Mouse (Mus musculus): ENCODE data around the gene Dctn2.

Gene Dctn2

DNA sequence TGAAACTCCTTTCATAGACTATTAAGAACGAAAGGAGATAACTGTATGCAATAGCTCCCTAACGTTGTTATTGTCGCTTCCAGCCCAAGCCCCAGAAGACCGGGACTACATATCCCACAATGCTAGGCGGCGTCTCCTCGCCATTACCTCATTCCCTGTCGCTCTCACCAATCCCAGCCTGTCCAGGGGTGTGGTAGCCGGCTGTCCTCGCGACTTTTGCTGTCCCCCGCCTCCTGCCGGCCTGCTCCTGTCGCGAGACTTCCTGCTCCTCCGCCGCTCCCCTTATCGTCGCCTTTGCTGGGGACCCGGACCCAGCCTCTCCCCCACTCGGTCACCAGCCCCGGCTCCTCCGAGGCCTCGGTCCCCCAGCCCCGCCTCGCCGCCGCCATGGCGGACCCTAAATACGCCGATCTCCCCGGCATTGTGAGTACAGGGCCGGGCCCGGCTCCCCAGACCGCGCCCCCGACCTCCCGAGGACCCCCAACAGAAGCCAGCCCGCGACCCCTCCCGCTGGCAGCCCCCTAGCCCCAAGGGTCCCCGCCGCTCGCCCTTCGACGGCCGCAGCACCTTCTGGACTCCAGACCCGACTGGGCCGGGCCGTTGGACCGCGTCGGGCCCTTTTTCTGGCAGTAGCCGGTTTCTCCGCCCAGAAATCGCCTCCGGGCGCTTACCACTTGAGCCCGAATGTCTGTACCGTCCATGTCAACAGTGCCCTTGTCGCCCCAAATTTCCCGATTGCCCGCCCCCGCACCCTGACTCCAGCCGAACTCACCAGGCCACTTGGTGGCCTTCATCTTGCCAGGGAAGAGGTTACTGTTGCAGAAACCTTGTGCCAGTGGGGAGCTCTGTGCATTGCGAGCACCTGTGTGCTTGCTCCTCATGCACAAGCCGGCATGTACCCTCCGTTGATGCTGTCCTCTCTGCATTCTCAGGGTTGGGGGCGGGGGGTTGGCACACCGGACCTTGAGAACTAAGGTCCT is at the start of gene Dctn2:
Gene Dctn2 (plus strand): TSS at position 257 of the 980 bp plus-strand sequence.
- peak; percentile 97 for DNase-seq (ENCODE audit: low spot score)

DNA sequence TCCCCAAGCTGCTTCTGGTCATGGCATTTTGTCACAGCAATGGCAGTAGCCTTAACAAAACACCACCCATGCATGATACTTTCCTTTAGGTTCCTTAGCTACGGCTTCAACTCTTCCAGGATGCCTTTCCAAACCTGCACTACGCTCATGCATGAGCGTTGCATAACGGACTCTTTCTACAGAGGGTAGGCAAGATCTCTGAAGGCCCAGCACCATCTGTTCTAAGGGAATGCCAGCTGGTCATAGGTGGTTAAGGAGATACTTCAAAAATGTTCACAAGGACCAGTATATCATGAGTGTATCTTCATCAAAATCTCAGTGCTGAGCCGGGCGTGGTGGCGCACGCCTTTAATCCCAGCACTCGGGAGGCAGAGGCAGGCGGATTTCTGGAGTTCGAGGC is 49.7 kb upstream of the Dctn2 start:
- DNase-seq (ENCODE audit: low spot score) = no peak

DNA sequence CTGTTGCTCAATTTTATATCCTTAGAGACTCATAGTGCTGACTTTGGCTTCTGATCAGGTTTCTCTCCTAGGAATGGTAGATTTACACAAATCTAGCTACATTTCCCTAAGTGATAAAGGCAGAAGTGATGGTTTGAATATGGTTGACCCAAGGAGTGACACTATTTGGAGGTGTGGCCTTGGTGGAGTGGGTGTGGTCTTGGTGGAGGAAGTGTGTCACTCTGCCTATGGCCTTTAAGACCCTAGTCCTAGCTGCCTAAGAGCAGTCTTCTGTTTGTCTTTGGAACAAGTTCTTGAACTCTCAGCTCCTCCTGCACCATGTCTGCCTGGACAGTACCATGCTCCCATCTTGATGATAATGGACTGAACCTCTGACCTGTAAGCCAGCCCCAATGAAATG is 49.0 kb upstream of the Dctn2 start:
- DNase-seq (ENCODE audit: low spot score) = no peak

DNA sequence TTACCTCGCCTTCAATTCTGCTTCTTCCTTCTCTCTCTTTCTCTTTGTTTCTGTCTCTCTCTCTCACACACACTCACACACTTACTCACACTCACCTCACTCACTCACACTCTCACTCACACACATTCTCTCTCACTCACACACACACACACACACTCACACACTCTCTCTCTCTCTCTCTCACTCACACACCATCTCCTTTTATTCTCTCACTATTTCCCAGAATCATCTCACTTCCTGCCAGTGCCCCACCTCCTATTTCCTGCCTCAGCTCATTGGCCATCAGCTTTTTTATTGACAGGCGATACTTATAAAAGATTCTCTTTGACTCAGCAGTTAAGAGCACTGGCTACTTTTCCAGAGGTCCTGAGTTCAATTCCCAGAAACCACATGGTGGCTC is 47.8 kb upstream of the Dctn2 start:
- DNase-seq (ENCODE audit: low spot score) = no peak

DNA sequence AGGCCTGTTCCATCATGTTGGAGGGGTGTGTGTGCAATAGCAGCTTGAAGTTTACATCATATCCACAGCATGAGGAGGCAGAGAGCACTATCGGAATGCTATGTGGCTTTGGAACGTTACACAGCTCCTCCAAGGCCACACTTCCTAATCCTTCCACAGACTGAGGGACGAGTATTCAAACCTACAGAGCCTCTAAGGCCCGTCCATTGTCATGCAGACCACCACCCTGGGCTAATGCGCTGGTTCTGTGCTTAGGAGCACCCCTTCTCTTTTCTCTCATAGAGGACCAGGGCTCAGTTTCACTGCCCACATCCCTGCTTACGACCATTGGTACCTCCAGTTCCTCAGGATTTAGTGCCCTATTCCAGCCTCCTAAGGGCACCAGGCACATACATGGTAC is 41.0 kb upstream of the Dctn2 start:
- no peak for DNase-seq (ENCODE audit: low spot score)

DNA sequence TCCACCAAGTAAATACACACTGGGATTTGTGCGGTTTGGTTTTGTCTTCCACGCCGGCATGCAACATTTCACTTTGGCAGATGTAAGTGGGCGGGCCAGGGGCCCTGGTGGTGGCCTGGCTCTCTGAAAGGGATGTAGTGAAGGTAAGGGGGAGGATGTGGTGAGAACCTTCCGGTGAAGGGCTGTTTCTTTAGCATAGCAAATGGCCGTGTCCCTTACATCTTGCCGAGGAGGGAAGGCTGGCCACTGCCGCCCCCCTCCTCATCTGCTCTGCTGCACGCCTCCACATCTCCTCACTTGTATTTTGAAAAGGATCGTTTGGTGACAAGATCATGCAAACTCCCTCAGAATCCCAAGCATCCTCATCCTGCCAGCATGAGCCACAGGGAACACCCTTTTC is 40.4 kb upstream of the Dctn2 start:
- no peak for DNase-seq (ENCODE audit: low spot score)

DNA sequence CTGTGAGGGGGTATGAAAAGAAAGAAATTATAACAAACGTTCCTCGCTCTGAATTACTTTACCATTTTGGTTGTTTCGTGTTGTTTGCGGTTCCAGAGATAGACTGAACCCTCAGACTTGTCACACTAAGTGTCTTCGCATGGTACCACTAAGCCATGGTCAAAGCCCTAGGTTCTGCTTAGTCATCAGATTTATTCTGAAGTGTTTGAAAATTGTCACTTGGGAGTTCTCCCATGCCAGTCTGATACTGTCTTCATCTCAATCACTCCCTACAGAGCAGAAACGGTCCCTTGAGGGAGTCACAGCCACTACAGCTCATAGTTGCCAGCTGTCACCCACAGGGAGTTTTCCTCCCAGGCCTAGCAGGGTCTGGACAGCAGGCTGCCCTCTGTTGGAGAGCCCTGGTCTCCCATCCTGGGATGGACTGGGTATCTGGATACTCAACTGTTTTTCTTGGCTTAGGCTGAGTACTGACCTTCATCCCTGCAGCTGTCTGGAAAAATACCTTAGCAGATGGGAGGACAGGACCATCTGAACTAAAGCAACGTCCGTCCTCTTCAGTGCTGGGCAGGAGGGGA is 39.8 kb upstream of the Dctn2 start:
- no peak for DNase-seq (ENCODE audit: low spot score)

DNA sequence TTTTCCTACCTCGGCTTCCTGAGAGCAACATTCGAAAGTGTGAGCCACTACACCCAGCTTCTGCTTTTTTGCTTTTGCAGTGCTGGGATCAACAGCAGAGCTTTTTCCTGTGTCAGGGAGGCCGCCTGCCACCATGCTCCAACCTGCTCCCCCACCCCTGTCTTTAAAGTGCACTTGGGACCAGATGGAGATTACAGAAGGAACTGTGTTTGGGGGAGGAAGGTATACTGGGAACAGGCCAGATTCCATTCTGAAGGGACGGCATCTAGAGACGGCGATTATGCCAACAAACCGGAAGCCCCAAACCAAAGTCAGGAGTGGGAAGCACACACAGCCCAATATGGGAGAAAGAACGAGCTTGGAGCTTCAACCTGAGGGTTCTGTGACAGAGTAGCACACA is 39.0 kb upstream of the Dctn2 start:
- DNase-seq (ENCODE audit: low spot score) = no peak

DNA sequence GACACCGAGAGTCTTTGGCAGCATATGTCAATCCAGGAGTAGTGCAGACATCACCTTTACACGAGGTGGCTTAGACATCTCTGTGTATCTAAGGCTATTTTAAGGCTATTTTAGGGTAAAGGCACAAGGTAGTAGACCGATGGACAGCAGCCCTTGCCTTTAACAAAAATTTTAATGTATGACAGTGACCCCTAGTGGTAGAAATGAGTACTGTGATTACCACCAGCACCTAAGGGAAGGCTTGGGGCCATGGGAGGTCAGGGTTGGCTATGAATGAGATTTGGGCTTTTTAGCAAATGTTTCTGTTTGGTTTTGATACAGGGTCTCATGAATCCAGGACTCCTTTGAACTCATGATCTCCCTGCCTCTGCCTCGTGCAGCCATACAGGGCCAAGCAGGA is 37.3 kb upstream of the Dctn2 start:
- DNase-seq (ENCODE audit: low spot score) = peak; percentile 44

DNA sequence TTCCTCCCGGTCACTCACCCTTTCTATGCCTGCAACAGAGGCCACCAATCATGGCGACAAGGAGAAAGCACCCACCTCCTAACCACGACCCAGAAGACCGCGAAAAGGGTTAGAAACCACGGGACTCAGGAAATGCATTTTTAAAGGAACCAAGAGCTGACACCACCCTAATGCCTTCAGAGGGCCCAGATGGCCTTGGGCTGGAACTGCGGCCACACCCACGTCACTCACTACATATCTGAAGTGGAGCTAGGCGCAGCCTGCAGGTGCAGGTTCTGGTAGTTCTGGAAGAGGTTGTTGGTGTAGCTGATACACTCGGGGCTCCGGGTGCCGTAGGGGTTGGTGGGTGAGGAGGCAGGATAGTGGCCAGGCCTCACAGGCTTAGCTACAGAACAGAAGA is 35.5 kb upstream of the Dctn2 start:
- DNase-seq (ENCODE audit: low spot score) = no peak

DNA sequence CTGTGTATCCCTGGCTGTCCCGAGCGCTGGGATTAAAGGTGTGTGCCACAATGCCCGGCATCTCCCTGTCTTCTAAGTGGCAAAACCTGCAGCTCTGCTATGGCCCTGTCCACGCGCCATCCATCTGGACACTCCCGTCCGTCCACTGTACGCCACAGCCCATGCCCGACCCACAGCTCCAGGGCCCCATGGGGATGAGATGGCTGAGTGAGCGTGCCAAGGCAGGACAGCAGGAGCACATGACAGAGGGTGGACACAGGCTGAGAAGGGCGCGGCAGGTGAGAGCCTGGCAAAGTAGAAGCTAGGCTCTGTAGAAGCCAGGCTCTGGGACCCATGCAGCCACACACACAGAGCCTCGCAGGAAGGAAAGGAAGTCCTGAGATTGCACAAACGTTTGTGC is 34.4 kb upstream of the Dctn2 start:
- no peak for DNase-seq (ENCODE audit: low spot score)

DNA sequence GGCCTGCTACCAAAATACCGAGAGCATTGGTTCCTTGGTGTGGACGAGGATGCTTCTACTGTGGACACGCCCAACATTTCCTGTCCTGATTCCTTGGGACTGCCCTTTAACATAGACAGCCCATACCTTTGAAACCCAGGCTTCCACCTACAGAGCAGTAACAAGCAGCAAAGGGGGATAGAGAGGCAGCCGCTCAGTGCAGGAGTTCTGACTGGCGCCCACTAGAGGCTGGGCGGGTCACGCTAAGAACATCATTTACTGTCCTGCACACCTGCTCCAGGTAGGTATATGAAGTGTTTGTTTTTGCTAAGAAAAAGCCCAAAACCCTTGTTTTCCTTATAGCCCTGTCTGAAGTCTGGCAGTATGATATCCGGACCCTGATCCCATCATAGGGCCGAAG is 33.0 kb upstream of the Dctn2 start:
- DNase-seq (ENCODE audit: low spot score) = no peak

DNA sequence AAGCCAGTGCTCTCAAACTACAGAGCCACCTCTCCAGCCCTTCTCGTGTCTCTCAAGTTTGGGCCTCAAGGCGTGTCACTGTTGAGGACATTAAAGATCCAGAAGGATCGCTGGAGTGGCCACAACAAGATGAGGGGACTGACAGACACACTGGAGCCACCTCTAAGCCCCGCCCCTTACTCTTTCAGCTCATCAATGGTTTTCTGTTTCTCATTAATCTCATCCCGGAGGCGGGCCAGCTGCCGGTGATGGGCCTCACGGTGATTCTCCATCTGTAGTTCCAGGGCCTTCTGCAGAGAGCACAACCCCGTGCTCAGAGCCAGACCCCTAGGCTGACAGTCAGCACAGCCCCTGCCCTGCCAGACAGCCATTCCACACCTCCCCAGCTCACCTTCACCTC is 29.6 kb upstream of the Dctn2 start:
- no peak for DNase-seq (ENCODE audit: low spot score)

DNA sequence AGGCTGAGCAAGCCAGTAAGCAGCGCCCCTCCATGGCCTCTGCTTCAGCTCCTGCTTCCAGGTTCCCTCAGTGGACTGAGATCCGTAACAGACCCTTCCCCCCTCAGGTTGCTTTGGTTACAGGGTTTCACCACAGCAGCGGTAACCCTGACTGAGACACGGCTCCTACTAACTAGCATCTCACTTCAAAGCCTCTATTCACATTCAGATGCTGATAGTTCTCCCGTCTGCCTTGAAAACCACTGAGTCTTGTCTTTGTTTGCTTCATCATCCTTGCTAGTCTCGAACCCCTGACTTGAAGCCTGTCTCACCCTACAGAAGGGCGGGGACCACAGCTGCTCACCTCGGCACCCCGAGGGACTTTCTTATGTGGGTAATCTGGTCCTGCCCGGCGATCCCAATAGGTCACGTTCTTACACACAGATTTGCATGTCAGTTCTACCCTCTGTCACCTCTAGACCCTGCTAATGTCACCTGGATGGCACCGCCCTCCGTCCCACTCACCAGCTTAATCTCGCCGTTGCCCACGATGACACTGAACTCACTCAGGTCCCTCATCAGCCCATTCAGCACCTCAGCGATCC is 27.8 kb upstream of the Dctn2 start:
- no peak for DNase-seq (ENCODE audit: low spot score)

DNA sequence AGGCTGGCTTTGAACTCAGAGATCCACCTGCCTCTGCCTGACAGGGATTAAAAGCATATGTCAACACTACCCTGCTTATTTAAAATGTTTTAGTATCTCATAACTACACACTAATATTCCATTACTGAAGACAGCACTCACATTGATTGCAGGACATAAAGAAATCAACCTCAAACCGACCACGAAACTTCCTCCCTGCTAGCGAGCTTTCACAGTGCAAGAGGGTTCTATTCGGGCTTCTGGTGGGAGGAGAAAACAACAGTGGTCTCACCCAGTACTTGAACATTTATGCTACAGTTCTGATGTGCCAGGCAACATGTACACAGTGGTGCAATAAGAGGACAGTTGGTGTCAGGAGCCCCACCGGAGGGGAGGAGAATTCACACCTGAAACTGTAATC is 15.4 kb upstream of the Dctn2 start:
- DNase-seq (ENCODE audit: low spot score) = no peak

DNA sequence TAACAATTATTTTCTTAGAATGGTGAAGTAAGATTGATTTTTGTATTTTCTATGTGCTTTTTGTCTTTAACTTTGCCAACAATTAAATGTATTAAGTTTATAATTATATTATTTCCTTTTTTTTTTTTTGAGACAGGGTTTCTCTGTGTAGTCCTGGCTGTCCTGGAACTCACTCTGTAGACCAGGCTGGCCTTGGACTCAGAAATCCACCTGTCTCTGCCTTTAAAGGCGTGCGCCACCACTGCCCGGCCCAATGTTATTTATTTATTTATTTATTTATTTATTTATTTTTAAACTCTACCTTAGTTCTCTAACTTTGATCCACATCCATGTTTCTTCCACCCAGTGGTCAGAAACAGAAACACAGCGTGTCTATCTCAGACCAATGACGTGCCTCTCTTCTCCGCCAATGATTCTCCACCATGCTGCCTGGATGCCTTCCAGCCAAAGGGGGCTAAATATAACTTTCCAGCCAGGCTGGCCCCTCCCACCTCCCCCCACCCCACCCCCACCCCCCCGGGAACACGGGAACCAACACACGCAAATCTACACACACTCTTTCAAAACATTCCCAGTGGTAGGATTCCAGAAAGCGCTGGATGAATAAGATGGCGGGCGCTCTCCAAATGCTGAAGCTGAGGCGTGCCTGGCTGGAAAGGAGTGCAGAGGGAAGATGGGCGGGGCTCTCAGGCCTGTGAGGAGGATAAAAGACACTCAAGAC is 10.4 kb upstream of the Dctn2 start:
- peak; percentile 66 for DNase-seq (ENCODE audit: low spot score)

DNA sequence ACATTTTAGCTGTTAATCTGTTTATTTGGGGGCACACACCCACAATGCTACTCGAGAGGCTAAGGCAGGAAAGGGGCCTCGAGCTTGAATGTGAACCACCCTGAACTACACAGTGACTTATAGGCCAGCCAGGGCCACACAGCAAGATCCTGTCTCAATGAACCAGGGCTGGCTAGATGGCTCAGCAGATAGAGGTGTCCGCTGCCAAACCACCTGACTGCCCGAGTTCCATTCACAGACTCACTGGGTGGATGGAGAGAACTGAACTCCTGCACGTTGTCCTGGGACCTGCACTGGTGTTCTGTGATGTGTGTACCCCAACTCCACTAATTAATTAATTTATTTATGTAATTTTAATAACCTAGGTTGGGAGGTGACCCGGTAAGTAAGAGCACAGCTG is 8.4 kb upstream of the Dctn2 start:
- no peak for DNase-seq (ENCODE audit: low spot score)

DNA sequence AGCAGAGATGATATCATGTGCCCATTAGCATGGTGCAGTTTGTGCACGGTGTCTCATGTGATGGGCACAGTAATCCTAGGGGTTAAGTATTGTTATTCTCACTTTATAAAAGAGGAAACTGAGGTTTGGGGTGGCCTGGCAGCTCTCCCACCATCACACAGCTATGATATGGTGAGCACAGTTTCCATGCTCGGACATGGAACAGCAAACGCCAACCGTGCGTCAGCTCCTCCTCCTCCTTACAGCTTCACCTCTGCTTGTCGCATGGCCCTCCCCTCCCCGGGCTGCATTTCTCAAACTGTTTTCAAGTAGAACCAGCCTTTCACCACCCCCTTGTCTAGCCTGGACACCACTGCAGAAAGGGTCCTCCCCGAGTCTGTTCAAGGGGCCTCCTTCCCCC is 7.7 kb upstream of the Dctn2 start:
- DNase-seq (ENCODE audit: low spot score) = no peak

DNA sequence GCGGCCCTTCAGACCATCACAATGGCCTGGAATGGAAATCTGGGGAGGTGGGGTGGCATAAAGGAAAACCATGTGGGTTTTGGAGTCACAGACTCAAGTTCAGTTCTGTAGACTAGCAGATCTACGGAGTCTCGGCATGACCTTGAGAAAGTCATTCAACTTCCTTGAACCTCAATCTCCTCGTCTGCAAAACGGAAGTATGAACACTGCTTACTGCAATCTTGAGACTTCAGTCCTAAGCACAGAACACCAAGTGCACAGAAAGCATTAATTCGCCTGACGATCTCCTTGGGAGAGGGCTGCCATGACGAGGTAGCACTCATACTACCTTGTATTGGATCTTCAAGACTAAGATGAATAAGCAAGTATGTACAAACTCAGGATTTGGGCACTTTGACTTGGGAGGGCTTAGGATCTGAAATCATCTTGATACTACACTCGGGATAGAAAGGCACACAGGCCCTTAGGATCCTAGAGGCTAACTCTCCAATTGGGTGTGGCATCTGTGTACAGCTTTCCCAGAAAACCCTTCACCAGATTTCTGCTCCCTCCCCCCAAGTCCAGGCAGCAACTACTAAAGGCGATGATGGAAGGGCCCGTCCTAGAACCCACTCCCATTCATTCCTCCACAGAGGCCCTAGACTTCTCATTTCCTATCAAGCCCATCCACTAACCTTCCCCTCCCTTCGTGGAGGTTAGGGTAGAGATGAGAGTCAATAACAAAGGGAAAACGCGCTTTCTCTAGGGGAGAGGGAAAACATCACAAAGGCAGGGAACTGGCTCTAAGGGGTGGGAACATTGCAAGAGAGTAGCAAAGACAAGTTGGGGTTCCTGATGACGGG is 4.2 kb upstream of the Dctn2 start:
- no peak for DNase-seq (ENCODE audit: low spot score)

DNA sequence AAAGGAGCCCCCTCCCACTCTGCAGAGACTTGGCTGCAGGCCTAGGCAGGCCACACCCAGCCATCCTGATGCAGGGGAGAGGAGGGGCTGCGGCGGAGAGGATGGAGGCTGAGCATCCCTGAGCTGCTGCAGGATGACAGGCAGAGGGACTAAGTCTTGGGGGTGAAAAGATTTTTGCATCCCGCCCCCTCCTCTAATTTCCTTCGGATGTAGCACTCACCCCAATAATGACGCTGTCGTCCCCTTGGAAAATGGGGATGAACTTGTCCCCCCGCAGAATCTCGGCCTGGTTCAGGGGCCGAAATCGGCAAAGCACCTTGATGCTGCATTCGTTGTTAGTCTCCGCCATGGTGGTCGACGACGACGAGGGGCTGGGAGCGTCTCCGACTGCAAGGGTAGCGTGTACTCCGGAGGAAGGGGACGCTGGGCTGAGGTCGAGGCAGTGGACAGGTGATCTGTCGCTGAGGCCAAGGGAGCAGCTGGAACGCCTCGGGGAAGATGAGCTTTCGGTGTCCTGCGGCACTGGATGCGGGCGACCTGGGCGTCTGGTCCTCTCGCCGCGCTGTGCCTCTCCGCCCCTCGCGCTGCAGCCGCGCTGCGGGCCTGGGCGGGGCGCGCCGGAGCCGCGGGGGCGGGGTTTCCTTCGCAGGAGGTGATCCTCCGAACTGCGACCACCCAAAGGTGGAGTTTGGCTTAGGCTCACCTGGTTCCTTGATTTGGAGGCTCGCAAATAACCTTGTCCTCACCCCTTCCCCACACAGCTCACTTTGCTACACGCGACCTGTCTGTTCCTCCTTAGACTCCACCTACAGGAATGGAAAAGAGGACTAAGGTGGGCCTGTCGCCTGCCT is 3.4 kb upstream of the Dctn2 start, which contains the start of gene Kif5a:
Gene Kif5a (minus strand): TSS at position 801 of the 851 bp plus-strand sequence.
- DNase-seq (ENCODE audit: low spot score) = peak; percentile 31

DNA sequence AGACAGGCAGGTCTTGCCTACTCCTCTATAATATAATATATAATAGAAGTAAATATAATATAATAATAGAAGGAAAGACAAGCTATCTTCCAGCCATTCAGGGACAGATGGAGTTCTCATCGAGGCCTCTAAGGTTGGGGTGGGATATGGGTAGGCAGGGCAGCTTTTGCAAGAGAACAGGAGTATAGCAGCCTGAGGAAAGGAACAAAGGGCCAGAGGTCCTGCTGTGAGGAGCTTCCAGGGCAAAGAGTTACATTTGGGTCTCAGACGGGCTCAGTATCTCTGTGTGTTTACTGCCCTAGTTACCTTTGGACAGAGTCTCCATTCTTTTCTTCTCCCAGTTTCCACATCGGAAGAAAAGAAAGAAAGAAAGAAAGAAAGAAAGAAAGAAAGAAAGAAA is 2.5 kb upstream of the Dctn2 start:
- DNase-seq (ENCODE audit: low spot score) = no peak

Measured in yolk sac, embryonic 10.5 days (tissue).